Mouse (Mus musculus) midbrain, embryonic 12.5 days (tissue): Measurements from ENCODE around the gene Slc51b. TPM values are rescaled to one million over a fixed set of nuclear protein-coding genes. Genes with fewer than 3 reads are reported as not detected.

Source experiments
- ATAC-seq: fragments of 200-750 bp; cut with Nextera tagmentation; 2 replicates; pipeline ENCODE4 v1.8.0; 2017; ENCODE audit warnings: low read depth, moderate TSS enrichment, moderate library complexity; ENCODE audit not compliant: low FRiP score
- H3K27ac ChIP-seq: fragments of 300-500 bp; sonication (generic); replicated peaks from 2 replicates; pipeline ENCODE4 v1.5.1; 2016; ENCODE audit warnings: mild to moderate bottlenecking
- H3K27me3 ChIP-seq: fragments of 300-500 bp; sonication (generic); 2 replicates; pipeline ENCODE4 v1.6.1; 2016; ENCODE audit warnings: mild to moderate bottlenecking
- H3K36me3 ChIP-seq: fragments of 300-500 bp; sonication (generic); 2 replicates; pipeline ENCODE4 v1.6.1; 2016
- H3K4me1 ChIP-seq: fragments of 300-500 bp; sonication (generic); 2 replicates; pipeline ENCODE4 v1.6.1; 2016
- H3K4me2 ChIP-seq: fragments of 300-500 bp; sonication (generic); replicated peaks from 2 replicates; pipeline ENCODE4 v1.6.1; 2016; ENCODE audit warnings: mild to moderate bottlenecking, moderate library complexity
- H3K4me3 ChIP-seq: fragments of 300-500 bp; sonication (generic); 2 replicates; pipeline ENCODE4 v1.5.1; 2016; ENCODE audit warnings: mild to moderate bottlenecking
- H3K9ac ChIP-seq: fragments of 300-500 bp; sonication (generic); replicated peaks from 2 replicates; pipeline ENCODE4 v1.6.1; 2016; ENCODE audit warnings: mild to moderate bottlenecking, moderate library complexity
- H3K9me3 ChIP-seq: fragments of 300-500 bp; sonication (generic); 2 replicates; pipeline ENCODE4 v1.6.1; 2016; ENCODE audit warnings: mild to moderate bottlenecking
- WGBS: fragments of 180-500 bp; shearing (Covaris S2); methylation state at CpG from one replicate; pipeline ENCODE4 v1.1.7; 2016; 5-methylcytosine and 5-hydroxymethylcytosine counted together
- polyA plus RNA-seq: library from polyadenylated mRNA; unstranded; fragments of >200 nt; fragmentation: Nextera tagmentation; extraction: Ambion mirVana; gene quantifications from 2 replicates; pipeline ENCODE4 v1.2.1, GENCODE M21; 2016

Gene Slc51b
- polyA plus RNA-seq, 1 experiment from 2014 or later: not detected

DNA sequence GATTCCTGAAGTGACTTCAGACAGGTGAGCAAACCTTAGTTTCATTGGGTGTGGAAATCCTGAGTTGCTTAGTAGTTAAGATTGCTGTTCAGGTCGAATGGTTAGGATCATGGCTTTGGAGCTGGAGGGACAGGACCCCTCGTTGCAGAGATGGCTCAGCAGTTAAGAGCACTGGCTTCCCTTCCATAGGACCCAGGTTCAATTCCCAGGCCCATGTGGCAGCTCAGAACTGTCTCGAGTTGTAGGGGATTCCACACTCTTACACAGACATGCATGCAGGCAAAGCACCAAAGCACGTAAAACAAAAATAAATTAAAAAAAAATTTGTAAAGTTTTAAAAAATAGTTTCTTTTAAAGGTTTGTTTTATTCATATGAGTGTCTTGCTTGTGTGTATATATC lies 12.5 kb upstream of the Slc51b start:
- Histone ChIP-seq H3K27ac (no peak overlapping the region), H3K4me1 (peaks cover 7% of the 10 kb centered on the region; the same call in 1 of the 2 replicates), H3K4me3 (no peak overlapping the region), H3K27me3 (no peaks in the 10 kb centered on the region), H3K9me3 (no peaks in the 10 kb centered on the region), H3K36me3 (peaks cover 1% of the 10 kb centered on the region), H3K4me2 (no peak overlapping the region), H3K9ac (no peak overlapping the region)
- 74% methylated on average over 4 of the region's 4 CpGs for WGBS
- ATAC-seq: peak; percentile 34

DNA sequence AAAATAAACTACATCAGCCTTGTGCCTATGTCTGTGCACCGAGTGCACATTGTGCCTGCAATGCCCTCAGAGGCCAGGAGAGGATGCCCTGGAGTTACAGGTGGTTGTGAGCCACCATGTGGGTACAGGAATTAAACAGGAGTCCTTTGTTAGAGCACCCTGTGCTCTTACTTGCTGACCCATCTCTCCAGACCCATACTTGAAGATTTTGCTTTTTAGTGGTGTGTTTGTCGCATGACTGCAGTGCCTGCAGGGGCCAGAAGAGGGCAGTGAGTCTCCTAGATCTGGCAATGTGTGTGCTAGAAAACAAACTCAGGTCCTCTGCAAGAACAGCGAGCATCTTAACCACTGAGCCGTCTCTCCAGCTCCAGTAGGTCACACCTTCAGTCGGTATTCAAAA lies 11.4 kb upstream of the Slc51b start:
- ATAC-seq: no peak
- no peak overlapping the region for H3K4me3 ChIP-seq

DNA sequence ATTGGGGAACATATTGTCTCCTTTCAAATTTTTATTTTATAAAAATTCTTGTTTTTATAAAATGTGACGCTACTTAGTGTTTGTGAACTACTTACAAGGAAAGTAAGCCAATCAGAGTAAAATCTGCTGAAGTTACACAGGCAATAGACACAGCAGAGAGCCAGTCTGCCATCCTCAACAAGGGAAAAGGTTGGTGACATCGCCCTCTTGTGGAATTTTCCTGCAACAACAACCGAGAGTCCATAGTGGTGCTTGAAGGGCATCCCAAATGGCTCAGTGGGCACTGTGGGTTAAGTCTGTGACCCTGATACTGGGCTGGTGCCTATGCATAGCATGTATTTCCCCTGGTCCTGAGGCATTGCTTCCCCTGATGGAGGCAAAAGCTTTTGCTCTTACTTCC lies 9.5 kb upstream of the Slc51b start:
- Histone ChIP-seq H3K4me2 (no peak overlapping the region), H3K36me3 (no peaks in the 10 kb centered on the region), H3K4me3 (no peak overlapping the region), H3K9ac (no peak overlapping the region), H3K4me1 (peaks cover 7% of the 10 kb centered on the region; the same call in 1 of the 2 replicates), H3K27me3 (no peaks in the 10 kb centered on the region), H3K27ac (no peak overlapping the region), H3K9me3 (no peaks in the 10 kb centered on the region)
- 0 out of 2 replicates have a peak, but pooled peaks have one; percentile 16 for ATAC-seq
- 3% methylated on average over 3 of the region's 3 CpGs for WGBS

More for the DNA sequence above, 11.4 kb upstream of the Slc51b start:
- Histone ChIP-seq H3K27ac (no peak overlapping the region), H3K36me3 (no peaks in the 10 kb centered on the region; the same call in 1 of the 2 replicates), H3K4me2 (no peak overlapping the region), H3K4me1 (peaks cover 7% of the 10 kb centered on the region; the same call in 1 of the 2 replicates), H3K9me3 (no peaks in the 10 kb centered on the region), H3K27me3 (no peaks in the 10 kb centered on the region), H3K9ac (no peak overlapping the region)
- 61% methylated on average over 5 of the region's 5 CpGs for WGBS

DNA sequence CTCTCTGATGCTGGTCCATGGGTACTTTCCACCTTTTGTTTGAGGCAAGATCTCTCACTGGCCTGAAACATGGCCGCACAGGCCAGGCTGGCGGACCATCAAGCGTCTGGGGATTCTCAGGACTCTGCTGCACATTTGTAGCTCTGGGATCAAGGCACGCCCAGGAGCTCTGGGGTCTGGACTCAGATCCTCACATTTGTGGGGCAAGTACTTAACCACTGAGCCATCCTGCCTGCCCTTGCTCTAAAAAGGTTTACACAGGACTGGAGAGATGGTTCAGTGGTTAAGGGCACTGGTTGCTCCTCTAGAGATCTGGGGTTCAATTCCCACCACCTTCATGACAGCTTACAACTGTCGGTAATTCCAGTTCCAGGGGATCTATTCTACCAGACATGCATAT lies 8.2 kb upstream of the Slc51b start:
- H3K27me3 ChIP-seq: no peaks in the 10 kb centered on the region
- ATAC-seq: no peak
- H3K36me3 ChIP-seq: no peaks in the 10 kb centered on the region
- no peak overlapping the region for H3K27ac ChIP-seq
- no peaks in the 10 kb centered on the region for H3K9me3 ChIP-seq
- WGBS: 86% methylated on average over 5 of the region's 5 CpGs
- H3K4me1 ChIP-seq: peaks cover under 1% of the 10 kb centered on the region; the same call in 1 of the 2 replicates
- H3K4me3 ChIP-seq: no peak overlapping the region
- no peak overlapping the region for H3K9ac ChIP-seq
- no peak overlapping the region for H3K4me2 ChIP-seq

DNA sequence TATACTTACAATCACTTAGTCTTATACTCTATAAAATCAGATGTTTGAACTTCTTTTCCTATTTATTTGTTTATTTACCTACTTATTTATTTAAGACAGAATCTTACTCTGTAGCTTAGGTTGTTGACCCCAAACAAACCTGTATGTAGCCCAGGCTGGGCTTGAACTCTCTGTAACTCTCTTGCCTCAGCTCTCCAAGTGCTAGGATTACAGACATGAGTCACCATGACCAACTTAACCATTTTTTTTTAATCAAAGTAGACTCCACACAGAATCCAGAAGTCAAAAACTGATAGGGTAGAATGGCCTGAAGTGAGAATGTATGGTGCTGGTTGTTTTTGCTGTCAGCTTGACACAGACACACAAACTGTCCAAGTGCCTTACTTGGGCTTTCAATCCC lies 7.6 kb upstream of the Slc51b start:
- Histone ChIP-seq H3K9me3 (no peaks in the 10 kb centered on the region), H3K4me1 (no peaks in the 10 kb centered on the region), H3K9ac (no peak overlapping the region), H3K27me3 (no peaks in the 10 kb centered on the region), H3K27ac (no peak overlapping the region), H3K36me3 (no peaks in the 10 kb centered on the region), H3K4me3 (no peak overlapping the region), H3K4me2 (no peak overlapping the region)
- no peak for ATAC-seq

DNA sequence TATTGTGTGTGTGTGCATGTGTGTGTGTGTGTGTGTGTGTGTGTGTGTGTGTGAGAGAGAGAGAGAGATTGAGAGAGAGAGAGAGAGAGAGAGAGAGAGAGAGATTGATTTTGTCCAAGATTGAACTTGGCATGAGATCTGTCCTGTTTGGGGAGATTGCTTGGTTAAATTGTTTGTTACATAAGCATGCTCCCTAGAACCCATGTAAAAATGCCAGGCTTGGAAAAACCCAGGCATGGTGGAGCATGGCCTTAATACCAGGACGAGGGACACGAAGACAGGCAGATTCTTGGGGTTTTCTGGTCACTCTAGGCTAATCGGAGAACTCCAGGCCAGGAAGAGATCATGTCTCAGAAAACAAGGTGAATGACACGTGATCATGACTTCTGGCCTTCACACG lies 5.2 kb upstream of the Slc51b start:
- no peak overlapping the region for H3K4me2 ChIP-seq
- no peaks in the 10 kb centered on the region for H3K36me3 ChIP-seq
- H3K9me3 ChIP-seq: no peaks in the 10 kb centered on the region
- H3K27me3 ChIP-seq: no peaks in the 10 kb centered on the region; the same call in 1 of the 2 replicates
- H3K27ac ChIP-seq: no peak overlapping the region
- no peak for ATAC-seq
- H3K4me3 ChIP-seq: no peak overlapping the region
- WGBS: 88% methylated on average over 5 of the region's 5 CpGs
- no peaks in the 10 kb centered on the region for H3K4me1 ChIP-seq
- H3K9ac ChIP-seq: no peak overlapping the region

DNA sequence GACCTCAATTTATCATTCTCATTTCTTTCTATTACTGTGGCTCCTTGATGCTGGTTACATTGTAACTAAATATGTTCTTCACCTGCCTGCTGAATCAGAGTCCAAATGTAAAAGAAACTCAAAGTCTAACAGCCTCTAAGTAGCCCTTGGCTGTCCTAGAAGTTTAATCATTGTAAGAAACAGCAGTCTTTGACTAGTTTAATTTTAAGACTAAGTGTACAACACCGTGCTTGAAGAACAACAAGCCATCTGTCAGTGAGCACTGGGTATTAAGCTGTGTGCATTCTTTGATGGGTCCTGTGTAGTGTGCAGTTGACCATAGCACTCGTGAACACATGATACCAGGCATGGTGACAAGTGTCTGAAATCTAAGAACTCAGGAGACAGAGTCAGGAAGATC lies 4.8 kb upstream of the Slc51b start:
- H3K27me3 ChIP-seq: no peaks in the 10 kb centered on the region; the same call in 1 of the 2 replicates
- no peaks in the 10 kb centered on the region for H3K36me3 ChIP-seq
- H3K9ac ChIP-seq: no peak overlapping the region
- no peaks in the 10 kb centered on the region for H3K4me1 ChIP-seq
- no peaks in the 10 kb centered on the region for H3K9me3 ChIP-seq
- H3K27ac ChIP-seq: no peak overlapping the region
- H3K4me2 ChIP-seq: no peak overlapping the region
- 73% methylated on average over 2 of the region's 2 CpGs for WGBS
- no peak overlapping the region for H3K4me3 ChIP-seq
- no peak for ATAC-seq

DNA sequence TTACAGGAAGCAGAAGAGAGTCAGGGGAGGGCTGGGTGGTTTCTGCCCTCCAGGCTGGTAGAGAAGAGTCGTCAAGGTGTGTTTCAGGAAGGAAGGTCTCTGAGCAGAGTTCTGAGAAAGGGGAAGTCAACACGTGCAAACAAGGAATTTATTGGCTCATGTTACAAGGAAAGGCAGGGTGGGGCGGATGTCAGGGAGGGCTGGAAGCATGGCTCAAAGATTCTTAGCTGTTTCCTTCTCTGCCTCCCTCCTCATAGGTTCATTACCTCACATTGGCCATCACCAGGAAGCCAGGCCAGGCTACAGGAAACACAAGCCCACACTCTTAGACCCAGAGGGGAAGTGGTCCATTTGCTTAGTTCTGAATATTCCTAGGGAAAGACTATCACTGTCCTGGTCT lies 1.6 kb upstream of the Slc51b start:
- no peak for ATAC-seq
- Histone ChIP-seq H3K27me3 (no peaks in the 10 kb centered on the region; the same call in 1 of the 2 replicates), H3K9me3 (no peaks in the 10 kb centered on the region), H3K27ac (no peak overlapping the region), H3K36me3 (no peaks in the 10 kb centered on the region), H3K4me3 (no peak overlapping the region), H3K4me2 (no peak overlapping the region), H3K9ac (no peak overlapping the region), H3K4me1 (no peaks in the 10 kb centered on the region)
- WGBS: 51% methylated on average over 3 of the region's 3 CpGs

DNA sequence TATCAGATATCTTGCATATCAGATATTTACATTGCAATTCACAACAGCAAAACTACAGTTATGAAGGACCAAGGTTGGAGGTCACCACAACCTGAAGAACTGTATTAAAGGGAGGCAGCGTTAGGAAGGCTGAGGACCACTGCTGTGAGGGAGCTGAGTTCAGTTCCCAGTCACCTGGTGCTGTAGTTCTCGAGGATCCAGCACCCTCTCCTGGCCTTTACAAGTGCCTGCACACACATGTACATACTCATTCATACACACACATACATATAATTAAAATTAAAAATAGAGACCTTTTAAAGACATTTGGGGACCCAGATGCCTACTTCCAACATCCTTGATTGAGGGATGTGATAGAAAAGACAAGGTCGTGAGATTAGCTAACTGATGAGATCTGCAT lies 3.1 kb downstream of the Slc51b start:
- 68% methylated on average over 3 of the region's 3 CpGs for WGBS
- H3K27me3 ChIP-seq: no peaks in the 10 kb centered on the region
- no peak overlapping the region for H3K9ac ChIP-seq
- no peaks in the 10 kb centered on the region for H3K36me3 ChIP-seq
- H3K4me2 ChIP-seq: no peak overlapping the region
- ATAC-seq: no peak
- H3K9me3 ChIP-seq: no peaks in the 10 kb centered on the region
- no peak overlapping the region for H3K27ac ChIP-seq
- no peaks in the 10 kb centered on the region for H3K4me1 ChIP-seq
- H3K4me3 ChIP-seq: no peak overlapping the region

DNA sequence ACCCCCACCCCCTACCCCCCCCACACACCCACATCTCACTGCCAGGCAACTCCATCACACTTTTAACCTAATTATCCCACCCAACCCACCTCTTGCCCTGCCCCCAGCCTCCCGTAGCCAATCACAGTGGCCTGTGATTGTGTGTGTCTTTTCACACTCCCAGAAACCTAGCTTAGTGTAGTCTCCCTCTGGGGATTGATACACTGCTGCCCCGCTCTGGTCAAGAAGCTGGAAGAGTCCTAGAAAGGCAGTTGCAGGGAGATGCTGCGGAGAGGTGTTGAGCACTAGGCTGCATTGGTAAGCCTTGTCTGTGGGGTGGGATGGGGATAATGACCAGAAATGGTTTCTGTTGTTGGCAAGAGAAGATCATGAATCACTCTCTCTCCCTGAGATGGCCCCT lies 5.0 kb downstream of the Slc51b start:
- Histone ChIP-seq H3K36me3 (no peaks in the 10 kb centered on the region), H3K27me3 (no peaks in the 10 kb centered on the region), H3K27ac (no peak overlapping the region), H3K9ac (no peak overlapping the region), H3K4me3 (no peak overlapping the region), H3K4me2 (no peak overlapping the region), H3K4me1 (no peaks in the 10 kb centered on the region), H3K9me3 (no peaks in the 10 kb centered on the region)
- ATAC-seq: no peak
- 35% methylated on average over 3 of the region's 3 CpGs for whole genome bisulfite sequencing

DNA sequence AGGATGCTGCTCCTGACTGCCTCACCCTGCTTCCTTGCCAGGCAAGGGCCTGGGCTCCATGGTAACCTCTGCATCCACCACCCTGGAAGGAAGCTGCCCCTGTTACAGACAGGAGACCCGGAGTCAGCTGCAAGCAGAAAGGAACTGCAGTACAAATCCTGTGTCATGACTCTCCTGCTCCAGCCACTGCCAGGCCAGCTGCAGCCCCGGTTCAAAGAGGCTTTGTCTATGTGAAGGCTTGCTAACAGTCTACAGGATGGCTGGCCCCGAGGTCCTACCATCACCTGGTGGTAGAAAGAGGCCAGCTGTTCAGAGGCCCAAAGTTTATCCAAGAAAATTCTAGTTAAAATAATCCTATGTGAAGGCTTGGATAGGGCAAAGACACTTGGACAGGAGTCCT lies 11.4 kb downstream of the Slc51b start:
- no peak for ATAC-seq
- H3K27me3 ChIP-seq: no peaks in the 10 kb centered on the region
- no peak overlapping the region for H3K9ac ChIP-seq
- no peak overlapping the region for H3K27ac ChIP-seq
- H3K36me3 ChIP-seq: no peaks in the 10 kb centered on the region
- H3K4me1 ChIP-seq: no peaks in the 10 kb centered on the region
- no peak overlapping the region for H3K4me3 ChIP-seq
- H3K4me2 ChIP-seq: no peak overlapping the region
- H3K9me3 ChIP-seq: no peaks in the 10 kb centered on the region
- 78% methylated on average over 3 of the region's 3 CpGs for WGBS

DNA sequence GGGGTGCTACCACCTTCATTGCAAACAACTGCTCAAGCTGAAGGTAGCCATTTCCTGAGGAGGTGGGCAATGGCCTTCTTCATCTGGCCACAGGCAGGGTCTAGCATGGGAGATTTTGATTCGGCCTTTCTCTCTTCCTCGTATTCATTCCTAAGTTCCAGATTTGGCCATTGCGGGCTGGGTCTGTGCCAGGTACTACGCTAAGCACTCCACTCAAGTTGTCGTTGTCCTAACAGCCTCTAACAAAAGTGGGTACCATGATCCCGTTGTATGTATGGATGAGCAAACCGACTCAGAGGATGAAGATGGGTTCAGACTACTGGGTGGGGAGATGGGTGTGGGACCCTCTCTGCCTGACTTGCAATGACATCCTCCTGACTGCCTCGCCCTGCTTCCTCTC lies 12.4 kb downstream of the Slc51b start:
- Histone ChIP-seq H3K4me1 (no peaks in the 10 kb centered on the region), H3K4me3 (no peak overlapping the region), H3K27me3 (no peaks in the 10 kb centered on the region), H3K9me3 (no peaks in the 10 kb centered on the region), H3K27ac (no peak overlapping the region), H3K9ac (no peak overlapping the region), H3K4me2 (no peak overlapping the region), H3K36me3 (no peaks in the 10 kb centered on the region)
- ATAC-seq: no peak
- WGBS: 92% methylated on average over 8 of the region's 8 CpGs

DNA sequence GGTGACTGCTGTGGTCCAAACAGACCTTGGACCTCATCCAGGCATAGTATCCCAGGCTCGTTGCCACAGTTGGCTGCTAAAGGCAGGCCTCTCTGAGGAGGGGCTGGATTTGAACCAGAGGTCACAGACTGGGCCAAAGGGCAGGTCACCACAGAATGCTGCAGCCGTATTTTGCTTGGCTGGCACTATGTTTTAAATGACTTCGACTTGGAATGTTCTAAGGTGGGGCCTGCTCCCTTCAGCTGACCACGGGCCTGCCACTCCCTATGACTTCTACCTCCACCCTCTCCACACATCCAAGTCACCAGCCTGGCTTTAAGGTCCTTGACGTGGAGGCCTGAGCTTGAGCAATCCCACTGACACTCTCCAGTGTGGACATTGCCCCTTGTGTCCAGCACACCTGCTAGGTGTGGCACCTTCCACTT lies 13.9 kb downstream of the Slc51b start:
- H3K36me3 ChIP-seq: no peaks in the 10 kb centered on the region
- H3K4me1 ChIP-seq: no peaks in the 10 kb centered on the region
- H3K27ac ChIP-seq: no peak overlapping the region
- H3K9me3 ChIP-seq: no peaks in the 10 kb centered on the region
- 73% methylated on average over 5 of the region's 5 CpGs for WGBS
- H3K27me3 ChIP-seq: no peaks in the 10 kb centered on the region
- H3K4me2 ChIP-seq: no peak overlapping the region
- no peak overlapping the region for H3K9ac ChIP-seq
- no peak overlapping the region for H3K4me3 ChIP-seq
- ATAC-seq: no peak
